Mouse (Mus musculus): ENCODE measurements at regions not wholly inside any gene's neighbourhood (a gene's known extent, or its start where the extent isn't known, plus 50 kb on each side); places are given as distances from the start of the nearest gene placed in this dataset.

- no peak for DNase-seq
These were observed 210.7 kb upstream of the Akirin2 start for GRCm38 (mm10) chr4:34340057-34340456.

GRCm38 (mm10) chr4:34371281-34372032 is 179.3 kb upstream of the Akirin2 start:
- no peak for DNase-seq

- DNase-seq = no peak
These were observed 164.3 kb upstream of the Akirin2 start for GRCm38 (mm10) chr4:34386338-34386967.

GRCm38 (mm10) chr4:34391499-34391898 is 159.2 kb upstream of the Akirin2 start:
- DNase-seq = no peak

- DNase-seq = no peak
These were observed 147.7 kb upstream of the Akirin2 start for GRCm38 (mm10) chr4:34403061-34403460.

- no peak for DNase-seq
These were observed 143.6 kb upstream of the Akirin2 start for GRCm38 (mm10) chr4:34407181-34407580.

GRCm38 (mm10) chr4:34420970-34421369 is 129.8 kb upstream of the Akirin2 start:
- DNase-seq = no peak

GRCm38 (mm10) chr4:34424131-34424646 is 126.5 kb upstream of the Akirin2 start:
- DNase-seq = no peak

GRCm38 (mm10) chr4:34429003-34429402 is 121.7 kb upstream of the Akirin2 start:
- DNase-seq = no peak

- DNase-seq = peak; percentile 7
These were observed 121.1 kb upstream of the Akirin2 start for GRCm38 (mm10) chr4:34429456-34430235.

GRCm38 (mm10) chr4:34437316-34437715 is 113.4 kb upstream of the Akirin2 start:
- DNase-seq = no peak

- no peak for DNase-seq
These were observed 101.2 kb upstream of the Akirin2 start for GRCm38 (mm10) chr4:34449582-34449981.

- DNase-seq = no peak
These were observed 88.1 kb upstream of the Akirin2 start for GRCm38 (mm10) chr4:34462591-34462990.

GRCm38 (mm10) chr4:34465845-34466244 is 84.9 kb upstream of the Akirin2 start:
- no peak for DNase-seq

GRCm38 (mm10) chr4:34466309-34466708 is 84.4 kb upstream of the Akirin2 start:
- no peak for DNase-seq

GRCm38 (mm10) chr4:34468096-34468495 is 82.6 kb upstream of the Akirin2 start:
- no peak for DNase-seq

GRCm38 (mm10) chr4:34475792-34476448 is 74.8 kb upstream of the Akirin2 start:
- no peak for DNase-seq

- no peak for DNase-seq
These were observed 66.5 kb upstream of the Akirin2 start for GRCm38 (mm10) chr4:34484273-34484672.

GRCm38 (mm10) chr4:34485574-34485973 is 65.2 kb upstream of the Akirin2 start:
- no peak for DNase-seq

- no peak for DNase-seq
These were observed 55.6 kb upstream of the Akirin2 start for GRCm38 (mm10) chr4:34494961-34495723.

- no peak for DNase-seq
These were observed 52.4 kb upstream of the Akirin2 start for GRCm38 (mm10) chr4:34498325-34498724.

GRCm38 (mm10) chr4:34498781-34499180 is 52.0 kb upstream of the Akirin2 start:
- no peak for DNase-seq
